Mouse (Mus musculus) olfactory bulb, adult 2 months (tissue): ENCODE results near the gene Aldh4a1.

Experiments used
- CTCF ChIP-seq: fragments of 200-500 bp; IDR thresholded peaks from 2 replicates; pipeline ENCODE4 v1.5.1; 2012; ENCODE audit warnings: low read depth, mild to moderate bottlenecking, low read length, moderate library complexity; ENCODE audit not compliant: insufficient read depth
- POLR2A ChIP-seq: fragments of 200-500 bp; IDR thresholded peaks from 2 replicates; pipeline ENCODE4 v1.6.1; 2012; ENCODE audit warnings: mild to moderate bottlenecking, low read depth, low read length, moderate library complexity; ENCODE audit not compliant: insufficient read depth

- TF ChIP-seq CTCF: no peak
- no peak for TF ChIP-seq POLR2A
These were observed 53.0 kb downstream of the Aldh4a1 start for GRCm38 (mm10) chr4:139675696-139676095.
